In genomic region chr3:67564731-67565357, GRCm38 (mm10) we compare ENCODE assay signal across 11 mouse cellular contexts. TPM values are rescaled to one million over a fixed set of nuclear protein-coding genes. Genes with fewer than 3 reads are reported as not detected.
DNase-seq lines count a peak whose midpoint lies in the region; ATAC-seq and TF ChIP-seq lines count a peak whose summit lies in the region.
"Had no signal": no experiment of that assay in that cellular context is flagged by ENCODE, and none has a peak within 500 bp of the region (broad histone marks: within the 10 kb centered on the region; RNA-seq: fewer than 3 reads in every experiment).

No protein-coding gene starts in this region.

- no peaks in the 10 kb centered on the region for H3K79me2 ChIP-seq in heart, adult 2 months (replicated peaks; ENCODE audit: control insufficient read depth, insufficient read depth, low read length)

- TF ChIP-seq POLR2A in heart, adult 2 months (IDR thresholded peaks at IDR 0.05; ENCODE audit: insufficient read depth, low read depth, low read length): no peak

- DNase-seq in heart, adult 2 months: no peak
- DNase-seq in heart, embryonic 10.5 days (ENCODE audit: low spot score): no peak
- DNase-seq in neural tube, embryonic 10.5 days (ENCODE audit: extremely low spot score, low spot score): no peak
- peak; percentile 78 for DNase-seq in splenic B cell, adult 2 months (ENCODE audit: low read depth, low spot score)
- DNase-seq in frontal cortex, postnatal 14 days (ENCODE audit: low spot score in 2 of 2): no peak
- DNase-seq in adrenal gland, adult 8-10 months: no peak
- DNase-seq: thymus, postnatal 14 days had no signal

- no peak overlapping the region for H3K4me3 ChIP-seq in heart, adult 2 months
- H3K4me3 ChIP-seq in heart, embryonic 10.5 days: no peak overlapping the region
- no peak overlapping the region for H3K4me3 ChIP-seq in neural tube, embryonic 13.5 days
- H3K4me3 ChIP-seq in liver, embryonic 12.5 days: no peak overlapping the region
- H3K4me3 ChIP-seq: embryonic facial prominence, embryonic 12.5 days; intestine, embryonic 15.5 days had no signal

- H3K9ac ChIP-seq in heart, adult 2 months (ENCODE audit: low read depth, low read length): no peak overlapping the region
- no peak overlapping the region for H3K9ac ChIP-seq in neural tube, embryonic 13.5 days
- no peak overlapping the region for H3K9ac ChIP-seq in liver, embryonic 12.5 days
- H3K9ac ChIP-seq: embryonic facial prominence, embryonic 12.5 days; intestine, embryonic 15.5 days had no signal

- H3K36me3 ChIP-seq in heart, adult 2 months (ENCODE audit: control insufficient read depth, insufficient read depth, low read length): no peaks in the 10 kb centered on the region
- H3K36me3 ChIP-seq in heart, embryonic 10.5 days: no peaks in the 10 kb centered on the region
- no peaks in the 10 kb centered on the region for H3K36me3 ChIP-seq in neural tube, embryonic 13.5 days
- no peaks in the 10 kb centered on the region for H3K36me3 ChIP-seq in liver, embryonic 12.5 days
- no peaks in the 10 kb centered on the region for H3K36me3 ChIP-seq in splenic B cell, adult 2 months (ENCODE audit: control insufficient read depth, insufficient read depth, low read length, poor library complexity, severe bottlenecking)
- H3K36me3 ChIP-seq: embryonic facial prominence, embryonic 12.5 days; intestine, embryonic 15.5 days had no signal

- no peaks in the 10 kb centered on the region for H3K27me3 ChIP-seq in heart, adult 2 months (ENCODE audit: control insufficient read depth, insufficient read depth, low read length)
- no peaks in the 10 kb centered on the region; the same call in 1 of the 2 replicates for H3K27me3 ChIP-seq in heart, embryonic 10.5 days (ENCODE audit: insufficient read depth, poor library complexity, severe bottlenecking)
- H3K27me3 ChIP-seq in neural tube, embryonic 13.5 days: no peaks in the 10 kb centered on the region
- no peaks in the 10 kb centered on the region for H3K27me3 ChIP-seq in liver, embryonic 12.5 days (replicated peaks)
- H3K27me3 ChIP-seq in splenic B cell, adult 2 months (ENCODE audit: control insufficient read depth, insufficient read depth, low read length, poor library complexity, severe bottlenecking): no peaks in the 10 kb centered on the region
- H3K27me3 ChIP-seq: embryonic facial prominence, embryonic 12.5 days; intestine, embryonic 15.5 days had no signal

- H3K4me1 ChIP-seq in heart, adult 2 months (ENCODE audit: control insufficient read depth, insufficient read depth, low read length): no peaks in the 10 kb centered on the region
- no peaks in the 10 kb centered on the region for H3K4me1 ChIP-seq in heart, embryonic 10.5 days
- no peaks in the 10 kb centered on the region for H3K4me1 ChIP-seq in neural tube, embryonic 13.5 days (replicated peaks)
- H3K4me1 ChIP-seq in liver, embryonic 12.5 days: peaks cover 18% of the 10 kb centered on the region
- H3K4me1 ChIP-seq: embryonic facial prominence, embryonic 12.5 days; intestine, embryonic 15.5 days had no signal

- H3K9me3 ChIP-seq in heart, embryonic 10.5 days: no peaks in the 10 kb centered on the region
- no peaks in the 10 kb centered on the region for H3K9me3 ChIP-seq in neural tube, embryonic 13.5 days
- no peaks in the 10 kb centered on the region for H3K9me3 ChIP-seq in liver, embryonic 12.5 days (replicated peaks)
- H3K9me3 ChIP-seq: embryonic facial prominence, embryonic 12.5 days; intestine, embryonic 15.5 days had no signal

- H3K27ac ChIP-seq in heart, adult 2 months: no peak overlapping the region
- no peak overlapping the region for H3K27ac ChIP-seq in heart, embryonic 10.5 days
- no peak overlapping the region for H3K27ac ChIP-seq in neural tube, embryonic 13.5 days (replicated peaks)
- peak overlapping the region; percentile 68 for H3K27ac ChIP-seq in liver, embryonic 12.5 days
- H3K27ac ChIP-seq: embryonic facial prominence, embryonic 12.5 days; intestine, embryonic 15.5 days had no signal

- no peak for TF ChIP-seq EP300 in heart, adult 2 months (IDR thresholded peaks at IDR 0.05; ENCODE audit: insufficient read depth, low read depth, low read length)

- intact Hi-C loops in heart, adult 2 months (cut with DNase I): no loop called here

- WGBS in heart, adult 2 months: 40% methylated on average over 5 of the region's 5 CpGs
- 44% methylated on average over 5 of the region's 5 CpGs for WGBS in heart, embryonic 10.5 days
- 50% methylated on average over 5 of the region's 5 CpGs for WGBS in neural tube, embryonic 13.5 days
- 46% methylated on average over 5 of the region's 5 CpGs for WGBS in liver, embryonic 12.5 days (ENCODE audit: insufficient replicate concordance)

- ATAC-seq in neural tube, embryonic 13.5 days (ENCODE audit: low read depth): 0 out of 2 replicates have a peak, but pooled peaks have one; percentile 54
- peak; percentile 60 for ATAC-seq in liver, embryonic 12.5 days
- ATAC-seq: intestine, embryonic 15.5 days had no signal

- peak; percentile 59 for TF ChIP-seq CTCF in heart, adult 2 months (IDR thresholded peaks at IDR 0.05)

- H3K4me2 ChIP-seq in neural tube, embryonic 13.5 days: no peak overlapping the region
- H3K4me2 ChIP-seq in liver, embryonic 12.5 days: no peak overlapping the region
- H3K4me2 ChIP-seq: embryonic facial prominence, embryonic 12.5 days; intestine, embryonic 15.5 days had no signal

RNA-seq across cellular contexts. Expression of gene Mfsd1, which starts 17.7 kb away (rescaled TPM):
- 10 to 100 TPM; 24.4 to 28.5 TPM for total RNA-seq in heart, adult 2 months (2021)
- polyA plus RNA-seq in heart, adult 2 months (2012; rRNA removed): 15.3 and 19.5 TPM in 2 replicates
- polyA plus RNA-seq in heart, embryonic 10.5 days (2016; fragmentation: Nextera tagmentation; extraction: Ambion mirVana): 47.8 TPM in 2 replicates
- 43.8 and 47.0 TPM in 2 replicates for polyA plus RNA-seq in neural tube, embryonic 13.5 days (2015; fragmentation: Nextera tagmentation; extraction: Ambion mirVana)
- 29.8 and 30.0 TPM in 2 replicates for polyA plus RNA-seq in liver, embryonic 12.5 days (2016; fragmentation: Nextera tagmentation; extraction: Ambion mirVana)
- 10 to 100 TPM; 70.1 to 80.2 (median 74.4) TPM for total RNA-seq in adrenal gland, adult 8-10 months (2022)

RNA-seq across cellular contexts. Expression of gene Rarres1, which starts 49.5 kb away (rescaled TPM):
- total RNA-seq in heart, adult 2 months (2021): 1 to 10 TPM in 1 of 2 experiments, under 1 TPM in 1; 0.89 to 1.0 TPM
- polyA plus RNA-seq in heart, adult 2 months (2012; rRNA removed): 0.70 and 0.94 TPM in 2 replicates
- polyA plus RNA-seq in heart, embryonic 10.5 days (2016; fragmentation: Nextera tagmentation; extraction: Ambion mirVana): 1.4 and 2.4 TPM in 2 replicates
- polyA plus RNA-seq in neural tube, embryonic 13.5 days (2015; fragmentation: Nextera tagmentation; extraction: Ambion mirVana): 1.5 and 3.7 TPM in 2 replicates
- polyA plus RNA-seq in liver, embryonic 12.5 days (2016; fragmentation: Nextera tagmentation; extraction: Ambion mirVana): 1.6 and 2.3 TPM in 2 replicates
- total RNA-seq in adrenal gland, adult 8-10 months (2022): 1 to 10 TPM in 2 of 4 experiments, under 1 TPM in 2; 0.28 to 1.8 (median 0.89) TPM
